Mouse (Mus musculus): ENCODE measurements around the gene Mapkapk2.
A peak's percentile ranks its signal among the peaks of the same experiment; 100 is the strongest.
"Not testable (repeated sequence)": the region's sequence is repeated elsewhere in the genome, so short reads cannot be mapped to it uniquely, and the experiment has no call there.

The Mapkapk2 gene

GRCm38 (mm10) chr1:131097700-131098094 lies at the start of gene Mapkapk2:
TSS of gene Mapkapk2 (minus strand) at chr1:131097826.
- DNase-seq (ENCODE audit: low read depth, low spot score): peak; percentile 88

DNA sequence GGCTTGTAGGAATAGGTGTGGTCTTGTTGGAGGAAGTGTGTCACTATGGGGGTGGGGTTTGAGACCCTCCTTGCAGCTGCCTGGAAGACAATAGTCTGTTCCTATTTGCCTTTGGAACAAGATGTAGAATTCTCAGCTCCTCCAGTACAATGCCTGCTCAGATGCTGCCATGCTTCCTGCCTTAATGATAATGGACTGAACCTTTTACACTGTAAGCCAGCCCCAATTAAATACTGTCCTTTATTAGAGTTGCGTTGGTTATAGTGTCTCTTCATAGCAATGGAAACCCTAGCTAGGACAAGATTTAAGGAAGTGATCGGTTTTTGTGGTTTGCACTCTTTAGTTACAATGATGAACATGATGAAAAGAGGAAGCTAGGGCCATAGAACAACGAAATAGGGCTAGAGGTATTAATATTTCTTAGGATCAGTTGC lies 48.6 kb upstream of the Mapkapk2 start:
- DNase-seq (ENCODE audit: low read depth, low spot score): no peak

GRCm38 (mm10) chr1:131145222-131145621 lies 47.6 kb upstream of the Mapkapk2 start:
- DNase-seq (ENCODE audit: low read depth, low spot score): not testable (repeated sequence)

GRCm38 (mm10) chr1:131142472-131142871 lies 44.8 kb upstream of the Mapkapk2 start:
- DNase-seq (ENCODE audit: low read depth, low spot score): no peak

DNA sequence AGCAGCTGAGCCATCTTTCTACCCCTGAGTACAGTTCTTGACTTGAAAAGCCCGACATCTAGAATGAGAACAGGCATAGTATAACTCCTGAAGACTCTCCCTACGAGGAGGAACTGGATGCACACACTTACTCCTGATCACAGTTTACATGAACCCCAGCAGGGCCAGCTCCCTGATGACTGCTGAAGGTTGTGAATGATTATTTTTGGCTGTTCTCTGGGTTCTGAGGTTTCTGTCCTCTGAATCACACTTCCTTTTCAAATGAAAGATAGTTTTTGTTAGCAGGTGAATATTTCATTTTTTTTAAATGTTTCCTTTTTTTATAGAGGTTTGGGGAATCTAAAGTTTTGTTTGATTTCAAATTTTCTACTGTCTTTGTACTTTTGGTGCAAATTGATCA lies 43.8 kb upstream of the Mapkapk2 start:
- DNase-seq (ENCODE audit: low read depth, low spot score): no peak

DNA sequence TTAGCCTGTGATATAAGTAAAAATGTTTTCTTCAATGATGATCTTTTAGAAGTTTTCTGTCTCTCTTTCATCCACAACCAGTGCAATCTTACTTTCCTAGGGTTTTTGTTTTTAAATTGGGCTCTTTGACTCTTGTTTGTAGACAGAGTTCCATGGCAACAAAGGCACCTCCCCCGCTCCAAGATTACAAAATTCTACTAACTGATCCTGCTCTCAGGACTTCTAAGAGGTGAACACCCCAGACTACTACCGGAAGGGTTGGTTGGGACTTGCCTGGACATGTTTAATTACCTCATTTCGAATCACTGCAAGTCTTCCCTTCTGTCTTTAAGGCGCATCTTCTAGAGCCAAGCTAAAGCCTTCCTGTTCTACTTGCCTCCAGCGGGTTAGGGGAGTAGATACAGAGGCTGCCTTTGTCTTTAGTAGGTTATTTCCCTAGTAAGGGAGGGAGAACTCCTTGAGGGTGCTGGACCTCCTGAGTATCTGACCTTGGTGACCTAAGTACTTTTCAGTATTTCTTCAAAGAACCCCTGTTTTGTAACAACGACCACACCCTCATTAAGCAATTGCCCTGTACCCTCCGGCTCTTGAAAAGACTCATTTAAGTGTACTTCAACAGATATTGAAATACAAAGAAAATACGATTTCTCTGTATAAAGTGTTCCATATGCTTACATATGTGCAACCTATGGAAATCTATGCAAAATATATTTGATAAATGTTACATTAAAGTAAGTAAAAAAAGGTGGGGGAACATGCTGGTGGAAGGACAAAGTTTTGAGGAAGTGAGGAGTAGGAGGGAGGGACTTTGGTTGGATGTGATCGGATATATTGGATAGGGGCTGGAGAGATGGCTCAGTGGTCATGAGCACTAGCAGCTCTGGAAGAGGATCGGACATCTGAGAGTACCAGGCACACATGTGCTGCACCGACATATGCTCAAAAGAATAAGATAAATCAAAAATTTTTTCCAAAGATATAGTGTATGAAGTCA lies 41.8 kb upstream of the Mapkapk2 start:
- no peak for DNase-seq (ENCODE audit: low read depth, low spot score)

DNA sequence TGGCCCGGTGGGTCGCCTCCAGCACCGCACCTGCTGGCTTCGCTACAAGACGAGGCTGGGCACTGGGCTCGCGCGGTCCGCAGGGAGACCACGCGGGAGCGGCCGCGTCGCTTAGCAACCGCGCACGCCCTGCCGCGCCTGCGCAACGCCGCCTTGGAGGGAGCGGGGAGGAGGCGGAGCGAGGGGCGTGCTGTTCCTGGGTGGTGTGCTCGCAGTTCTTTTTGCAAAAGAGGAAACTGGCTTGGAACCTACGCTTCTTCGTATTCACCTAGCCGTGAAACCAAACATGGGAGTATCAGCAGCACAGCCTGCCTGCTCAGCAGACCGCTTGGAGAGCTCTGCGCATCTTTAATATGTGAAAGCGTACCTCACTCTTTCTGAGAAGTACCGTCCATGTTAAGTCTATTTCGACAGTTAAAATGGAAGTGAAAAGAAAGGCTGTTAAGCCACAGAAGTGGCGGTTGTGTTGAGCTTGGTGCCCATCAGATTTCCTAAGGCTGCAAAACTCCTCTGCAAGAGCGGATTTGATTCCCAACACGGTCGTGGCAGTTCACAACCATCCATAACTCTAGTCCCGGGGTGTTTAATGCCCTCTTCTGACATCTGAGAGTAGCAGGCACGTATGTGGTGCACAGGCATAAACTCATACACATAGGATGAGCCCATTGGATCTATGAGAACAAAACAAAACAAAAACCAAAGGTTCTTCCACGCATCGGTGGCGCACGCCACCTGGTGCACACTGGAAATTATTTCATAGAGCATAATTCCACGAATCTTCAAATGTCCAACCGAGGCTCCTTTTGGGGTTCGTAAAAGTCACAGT lies 40.8 kb upstream of the Mapkapk2 start, which contains the start of gene Dyrk3:
Gene Dyrk3, minus strand, starts transcription at position 150 of the 826 bp plus-strand sequence.
- peak; percentile 79 for DNase-seq (ENCODE audit: low read depth, low spot score)

DNA sequence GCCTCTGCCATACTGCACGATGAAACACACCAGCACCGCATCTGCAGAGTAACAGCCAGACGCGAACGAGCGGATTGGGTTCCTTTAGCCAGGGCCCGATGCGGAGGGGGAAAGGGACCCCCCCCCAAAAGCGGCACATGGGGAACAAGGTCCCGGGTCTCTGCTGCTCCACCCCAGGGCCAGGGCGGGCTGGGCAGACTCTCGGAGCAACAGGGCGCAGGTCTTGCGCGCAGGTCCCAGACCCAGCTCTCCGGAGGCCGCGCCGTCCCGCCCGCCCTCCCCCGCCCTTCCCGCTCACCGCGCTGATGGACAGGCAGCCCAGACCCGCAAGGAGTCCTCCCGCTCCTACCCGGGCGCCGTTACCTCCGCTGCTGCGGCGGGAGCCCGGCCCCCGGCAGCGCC lies 40.1 kb upstream of the Mapkapk2 start:
- no peak for DNase-seq (ENCODE audit: low read depth, low spot score)

DNA sequence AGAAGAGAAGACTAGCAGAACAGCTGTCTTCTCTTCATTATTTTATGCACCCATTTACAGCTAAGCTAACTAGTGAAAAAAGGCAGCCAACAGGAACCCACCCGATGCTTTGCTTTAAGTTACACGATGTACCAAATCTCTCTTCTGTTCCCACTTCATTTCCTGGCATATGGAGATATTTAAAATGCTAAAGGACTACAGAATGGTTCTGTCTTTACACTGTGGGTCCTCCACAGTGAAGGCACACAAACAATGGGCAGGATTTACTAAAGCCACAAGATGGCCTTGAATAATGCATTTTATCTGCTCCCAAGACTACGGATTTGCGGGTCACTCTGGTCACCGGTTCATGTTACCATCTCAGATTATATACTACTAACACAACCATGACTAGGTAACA lies 39.5 kb upstream of the Mapkapk2 start:
- no peak for DNase-seq (ENCODE audit: low read depth, low spot score)

DNA sequence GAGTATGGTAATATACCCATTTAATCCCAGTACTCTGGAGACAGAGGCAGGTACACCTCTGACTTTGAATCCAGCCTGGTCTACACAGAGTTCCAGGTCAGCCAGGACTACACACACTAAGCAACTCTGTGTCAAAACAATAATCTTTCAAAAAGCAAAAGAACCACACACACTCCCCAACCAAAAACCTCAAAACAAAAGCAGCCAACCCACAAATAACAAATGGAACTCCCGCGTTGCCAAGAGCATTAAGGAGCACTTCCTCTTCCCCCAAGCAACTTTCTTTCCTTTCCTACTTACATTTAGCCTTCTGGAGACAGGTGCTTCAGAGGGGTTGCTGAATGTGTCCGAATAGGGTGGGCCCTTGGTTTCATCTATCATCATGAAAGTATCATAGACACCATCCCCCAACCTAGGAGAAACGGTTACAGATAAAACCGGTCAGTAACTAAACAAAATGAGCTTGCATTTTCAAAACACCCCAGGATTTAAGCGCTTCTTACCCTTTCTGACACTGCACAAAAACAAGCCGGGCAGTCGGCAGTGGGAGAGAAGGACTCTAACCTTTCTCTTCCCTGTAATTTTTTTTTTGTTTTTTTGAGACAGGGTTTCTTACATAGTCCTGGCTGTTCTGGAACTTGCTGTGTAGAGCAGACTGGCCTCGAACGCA lies 38.5 kb upstream of the Mapkapk2 start:
- no peak for DNase-seq (ENCODE audit: low read depth, low spot score)

- DNase-seq (ENCODE audit: low read depth, low spot score): no peak
Observed at GRCm38 (mm10) chr1:131134942-131135522, 37.4 kb upstream of the Mapkapk2 start.

DNA sequence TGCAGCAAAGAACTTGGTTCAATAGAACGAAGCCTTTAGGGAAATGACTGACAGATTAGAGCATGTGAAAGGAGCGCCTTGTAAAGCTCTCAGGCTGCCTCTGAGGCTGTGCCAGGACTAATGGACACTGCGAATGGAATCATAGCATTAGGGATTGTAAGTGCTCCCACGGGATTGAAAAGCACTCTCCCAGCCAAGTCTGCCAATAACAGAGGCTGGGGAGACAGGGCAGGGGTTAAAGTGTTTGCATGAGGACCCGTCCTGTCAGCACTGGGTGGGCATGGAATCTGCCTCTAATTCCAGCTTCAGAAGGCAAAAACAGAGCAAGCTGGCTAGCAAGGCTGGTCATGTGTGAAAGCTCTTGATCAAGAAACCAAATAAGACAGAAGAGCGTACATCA lies 36.6 kb upstream of the Mapkapk2 start:
- DNase-seq (ENCODE audit: low read depth, low spot score): no peak

DNA sequence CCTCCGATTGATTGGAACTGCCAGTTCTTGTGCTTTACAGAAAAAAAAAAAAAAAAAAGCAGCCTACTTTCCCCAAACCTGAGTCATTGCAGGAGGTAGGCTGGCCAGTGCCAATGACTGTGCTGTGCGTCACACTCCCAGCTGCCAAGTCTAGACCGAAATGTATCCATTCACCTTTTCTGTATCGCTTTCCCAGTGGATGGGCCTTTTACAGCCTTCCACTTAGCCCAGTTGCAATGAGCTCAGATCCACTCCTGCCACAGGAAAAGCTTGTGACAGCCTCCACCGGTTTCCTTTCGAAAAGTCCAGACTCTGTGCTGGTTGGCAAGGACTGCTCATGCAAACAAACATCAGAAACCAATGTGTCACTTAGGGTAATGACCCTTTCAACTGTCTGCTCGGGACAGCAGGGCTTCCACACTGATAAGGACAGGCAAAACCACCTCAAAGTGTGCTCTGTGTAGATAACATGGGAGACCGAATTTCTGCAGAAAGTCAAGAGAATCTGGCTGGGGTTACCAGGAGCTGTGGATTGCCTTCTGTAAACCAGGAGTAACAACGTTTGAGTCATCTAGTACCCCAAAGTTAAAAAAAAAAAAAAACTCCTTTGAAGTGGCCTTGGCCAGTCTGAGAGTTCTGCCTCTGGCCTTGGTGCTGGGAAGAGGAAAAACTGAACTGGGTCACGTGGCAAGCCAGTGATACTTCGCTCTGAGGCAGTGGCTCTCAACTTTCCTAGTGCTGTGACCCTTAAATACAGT lies 28.5 kb upstream of the Mapkapk2 start:
- DNase-seq (ENCODE audit: low read depth, low spot score): no peak

DNA sequence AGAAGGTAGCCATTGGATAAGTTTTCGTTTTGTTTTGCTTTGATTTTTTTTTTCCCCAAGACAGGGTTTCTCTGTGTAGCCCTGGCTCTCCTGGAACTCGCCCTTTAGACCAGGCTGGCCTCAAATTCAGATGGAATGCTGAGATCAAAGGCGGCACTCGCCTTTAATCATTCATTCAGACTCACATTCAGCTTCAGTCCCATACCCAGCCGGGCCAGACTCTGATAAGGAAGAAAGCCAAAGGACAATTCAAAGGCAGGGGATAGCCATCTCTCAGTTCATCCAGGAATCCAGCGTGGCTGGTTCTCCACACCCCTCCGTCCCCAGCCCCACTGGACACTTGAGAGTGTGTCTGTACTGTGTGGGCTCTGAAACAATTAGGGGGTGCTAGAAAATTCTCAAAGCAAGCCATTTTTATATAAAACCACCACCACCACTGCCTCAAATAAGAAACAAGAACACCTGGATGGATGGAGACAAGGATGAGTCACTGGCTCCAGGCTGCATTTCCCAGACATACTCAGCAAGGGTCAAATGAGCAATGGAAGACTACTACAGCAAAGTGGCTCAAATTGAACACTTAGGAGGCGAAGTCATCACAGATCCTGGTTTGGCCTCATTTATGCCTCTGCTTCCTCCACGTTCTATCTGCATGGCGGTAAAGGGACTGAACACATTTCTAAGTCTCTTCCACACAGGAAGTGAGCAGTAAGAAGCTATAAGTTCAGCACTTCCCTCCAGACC lies 26.1 kb upstream of the Mapkapk2 start:
- DNase-seq (ENCODE audit: low read depth, low spot score): no peak

GRCm38 (mm10) chr1:131121987-131122386 lies 24.4 kb upstream of the Mapkapk2 start:
- DNase-seq (ENCODE audit: low read depth, low spot score): no peak

- DNase-seq (ENCODE audit: low read depth, low spot score): no peak
Observed at GRCm38 (mm10) chr1:131119026-131119425, 21.4 kb upstream of the Mapkapk2 start.

GRCm38 (mm10) chr1:131118530-131118929 lies 20.9 kb upstream of the Mapkapk2 start:
- DNase-seq (ENCODE audit: low read depth, low spot score): no peak

DNA sequence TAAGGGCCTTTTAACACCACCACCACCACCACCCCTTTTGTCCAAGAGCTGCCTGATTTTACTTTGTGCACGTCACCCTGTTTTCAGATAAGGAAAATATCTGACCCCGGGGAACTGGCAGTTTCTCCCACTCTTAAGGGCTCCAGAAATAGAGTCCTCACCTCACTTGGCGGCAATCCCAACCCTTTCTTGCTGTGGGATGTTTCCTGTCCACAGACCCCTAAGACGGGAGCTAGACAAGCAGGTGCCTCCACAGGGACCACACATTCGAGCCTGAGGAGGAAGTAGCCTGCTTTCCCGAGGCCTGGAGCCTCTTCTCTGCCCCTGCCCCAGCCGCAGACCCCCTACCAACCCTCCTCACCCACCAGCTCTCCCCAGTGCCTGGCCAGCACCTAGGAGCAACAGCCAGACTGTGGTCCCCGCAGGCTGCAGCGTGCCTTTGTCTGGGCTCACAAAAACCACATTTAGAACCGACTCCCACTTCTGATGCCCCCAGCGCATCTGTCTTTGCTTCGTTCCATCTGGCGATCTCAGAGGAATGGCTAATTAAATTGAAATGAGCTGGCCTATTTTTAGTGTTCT lies 18.9 kb upstream of the Mapkapk2 start:
- no peak for DNase-seq (ENCODE audit: low read depth, low spot score)

DNA sequence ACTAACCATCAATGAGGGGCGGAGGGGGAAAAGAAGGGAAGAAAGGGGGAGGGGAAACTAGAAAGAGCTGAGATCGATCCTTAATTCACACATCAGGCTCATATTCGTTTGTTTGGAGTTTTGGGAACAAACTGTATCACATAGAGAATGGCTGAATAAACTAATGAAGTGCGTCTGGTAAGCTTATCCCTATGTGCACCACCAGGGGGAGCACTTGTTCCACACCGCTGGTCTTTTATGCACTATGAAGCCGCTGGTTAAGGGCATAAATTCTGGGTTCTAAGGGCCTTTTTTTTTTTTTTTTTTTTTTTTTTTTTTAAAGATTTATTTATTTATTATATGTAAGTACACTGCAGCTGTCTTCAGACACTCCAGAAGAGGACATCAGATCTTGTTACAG lies 18.3 kb upstream of the Mapkapk2 start:
- DNase-seq (ENCODE audit: low read depth, low spot score): no peak

- DNase-seq (ENCODE audit: low read depth, low spot score): no peak
Observed at GRCm38 (mm10) chr1:131112576-131112975, 14.9 kb upstream of the Mapkapk2 start.

Data from retina, adult 2 months (tissue).